Mouse (Mus musculus) ES-E14 (cell line): ENCODE data around the gene Ndrg3. TPM values are rescaled to one million over a fixed set of nuclear protein-coding genes. Genes with fewer than 3 reads are reported as not detected.
"Not testable (repeated sequence)": the region's sequence is repeated elsewhere in the genome, so short reads cannot be mapped to it uniquely, and the experiment has no call there.

ENCODE experiments used
- DNase-seq: peaks from one replicate; pipeline ENCODE4 v3.0.0-alpha.2; 2013; ENCODE audit warnings: low read depth, low spot score
- H3K27ac ChIP-seq: 2 replicates; pipeline ENCODE4 v1.5.1; 2012; ENCODE audit warnings: low read depth, mild to moderate bottlenecking, low read length, moderate library complexity, mixed read lengths; ENCODE audit not compliant: poor library complexity, insufficient read depth, severe bottlenecking
- H3K36me3 ChIP-seq: 2 replicates; pipeline ENCODE4 v1.6.1; 2012; ENCODE audit warnings: mild to moderate bottlenecking, low read length, moderate library complexity, mixed read lengths; ENCODE audit not compliant: control insufficient read depth, poor library complexity, insufficient read depth, severe bottlenecking
- H3K4me1 ChIP-seq, 2 experiments: fragments of 150-350 bp in 1 of 2; sonication (generic) in 1 of 2; 2 replicates each; pipeline ENCODE4 v1.6.1; 2012; ENCODE audit warnings: low read length in 2 of 2, mild to moderate bottlenecking in 1 of 2, mixed read lengths in 1 of 2; ENCODE audit not compliant: control insufficient read depth in 2 of 2, insufficient read depth in 2 of 2, poor library complexity in 1 of 2
- H3K4me3 ChIP-seq, 2 experiments: fragments of 150-350 bp in 1 of 2; sonication (generic) in 1 of 2; 2 replicates each; pipeline ENCODE4 v1.5.1; 2012; ENCODE audit warnings: low read length in 2 of 2, low read depth in 1 of 2, mild to moderate bottlenecking in 1 of 2, mixed read lengths in 1 of 2; ENCODE audit not compliant: insufficient read depth in 1 of 2, poor library complexity in 1 of 2, severe bottlenecking in 1 of 2
- H3K9ac ChIP-seq: 2 replicates; pipeline ENCODE4 v1.6.1; 2012; ENCODE audit warnings: low read depth, mild to moderate bottlenecking, low read length, mixed read lengths; ENCODE audit not compliant: poor library complexity, insufficient read depth, severe bottlenecking
- H3K9me3 ChIP-seq: fragments of 150-350 bp; sonication (generic); 2 replicates; pipeline ENCODE4 v1.6.1; 2012; ENCODE audit warnings: low read depth, mild to moderate bottlenecking, low read length; ENCODE audit not compliant: control insufficient read depth, insufficient read depth
- CHD2 ChIP-seq: IDR thresholded peaks from 2 replicates; pipeline ENCODE4 v1.6.1; 2014; ENCODE audit warnings: mild to moderate bottlenecking, low read depth, low read length, inconsistent platforms
- HCFC1 ChIP-seq: IDR thresholded peaks from 2 replicates; pipeline ENCODE4 v1.6.1; 2012; ENCODE audit warnings: low read length, inconsistent platforms, borderline replicate concordance; ENCODE audit not compliant: insufficient read depth
- MAFK ChIP-seq: IDR thresholded peaks from 2 replicates; pipeline ENCODE4 v1.6.1; 2014; ENCODE audit warnings: mild to moderate bottlenecking, low read depth, low read length, inconsistent platforms; ENCODE audit not compliant: insufficient read depth
- ZC3H11A ChIP-seq: IDR thresholded peaks from 2 replicates; pipeline ENCODE4 v1.6.1; 2012; ENCODE audit warnings: low read depth, mild to moderate bottlenecking, inconsistent platforms, low read length, borderline replicate concordance
- ZNF384 ChIP-seq: IDR thresholded peaks from 2 replicates; pipeline ENCODE4 v1.6.1; 2012; ENCODE audit warnings: low read depth, low read length, inconsistent platforms
- in situ Hi-C, 2 experiments: fragments of 600-800 bp; cut with MboI; formaldehyde crosslinking; loops; one replicate each; pipeline ENCODE4 v1.15.1; 2025; ENCODE audit warnings: low sequenced_read_pairs in 2 of 2, inconsistent platforms in 1 of 2; ENCODE audit not compliant: unreplicated experiment in 2 of 2
- total RNA-seq: library from RNA; depleted of rRNA; stranded (reverse); fragments of 300-350 nt; gene quantifications from 2 replicates; pipeline ENCODE4 v1.2.3, GENCODE M21; 2012

Gene Ndrg3
- total RNA-seq, 1 experiment = 13.1 TPM

GRCm38 (mm10) chr2:156916419-156917125 lies 75.3 kb downstream of the Ndrg3 start:
- H3K36me3 ChIP-seq = no peaks in the 10 kb centered on the region
- TF ChIP-seq ZNF384 (no peak), ZC3H11A (no peak), HCFC1 (no peak), MAFK (no peak), CHD2 (no peak)
- H3K9me3 ChIP-seq = no peaks in the 10 kb centered on the region
- DNase-seq = no peak
- H3K27ac ChIP-seq = no peak overlapping the region
- H3K4me1 ChIP-seq = no peaks in the 10 kb centered on the region
- H3K9ac ChIP-seq = no peak overlapping the region
- no peak overlapping the region for H3K4me3 ChIP-seq
- in situ Hi-C loops = no loop called here

- no peak overlapping the region for H3K4me3 ChIP-seq
- no peaks in the 10 kb centered on the region for H3K4me1 ChIP-seq
- no peak overlapping the region for H3K27ac ChIP-seq
- no peak for TF ChIP-seq HCFC1
- no peak for TF ChIP-seq ZNF384
- no peak for TF ChIP-seq ZC3H11A
- no peak for TF ChIP-seq CHD2
- TF ChIP-seq MAFK = no peak
- H3K9me3 ChIP-seq = no peaks in the 10 kb centered on the region
- H3K36me3 ChIP-seq = no peaks in the 10 kb centered on the region
- DNase-seq = no peak
- no peak overlapping the region for H3K9ac ChIP-seq
- in situ Hi-C loops = no loop called here
Observed at GRCm38 (mm10) chr2:156915559-156915958, 76.3 kb downstream of the Ndrg3 start.

GRCm38 (mm10) chr2:156913191-156913590 lies 78.7 kb downstream of the Ndrg3 start:
- no peak for DNase-seq

GRCm38 (mm10) chr2:156905931-156906330 lies 85.9 kb downstream of the Ndrg3 start:
- in situ Hi-C loops, H3K4me3 ChIP-seq, H3K4me1 ChIP-seq, H3K36me3 ChIP-seq, H3K27ac ChIP-seq, DNase-seq, H3K9ac ChIP-seq, H3K9me3 ChIP-seq: not testable (repeated sequence)

More at GRCm38 (mm10) chr2:156913191-156913590, 78.7 kb downstream of the Ndrg3 start:
- no peak overlapping the region for H3K9ac ChIP-seq
- TF ChIP-seq CHD2 (no peak), HCFC1 (no peak), MAFK (no peak), ZNF384 (no peak), ZC3H11A (no peak)
- H3K4me1 ChIP-seq = no peaks in the 10 kb centered on the region
- in situ Hi-C loops = no loop called here
- no peaks in the 10 kb centered on the region for H3K9me3 ChIP-seq
- no peaks in the 10 kb centered on the region for H3K36me3 ChIP-seq
- no peak overlapping the region for H3K4me3 ChIP-seq
- no peak overlapping the region for H3K27ac ChIP-seq
